Mouse (Mus musculus) Patski (cell line): ENCODE results near the gene Olfr1043. TPM values are rescaled to one million over a fixed set of nuclear protein-coding genes. Genes with fewer than 3 reads are reported as not detected.
"Not testable (repeated sequence)": the region's sequence is repeated elsewhere in the genome, so short reads cannot be mapped to it uniquely, and the experiment has no call there.

ENCODE experiments used
- ATAC-seq: fragments of 100-300 bp; one replicate; pipeline ENCODE4 v1.8.0; 2021
- CTCF ChIA-PET: fragments of 350-600 bp; sonication (Branson Sonifier 250); formaldehyde crosslinking; loops from one replicate; lab custom pipeline; 2022; ENCODE audit warnings: inconsistent platforms; lab: Charles Lee
- POLR2A ChIA-PET: fragments of 350-600 bp; sonication (Branson Sonifier 250); formaldehyde crosslinking; loops from one replicate; lab custom pipeline; 2022; ENCODE audit warnings: antibody characterized with exemption, inconsistent platforms; lab: Charles Lee
- DNase-seq: peaks from one replicate; pipeline ENCODE4 v3.0.0-alpha.2; 2011; ENCODE audit warnings: low read depth, low spot score
- H3K27me3 ChIP-seq: fragments of 371-371 bp; one replicate; pipeline ENCODE4 v1.5.1; 2021
- CTCF ChIP-seq: fragments of 100-300 bp; IDR thresholded peaks from one replicate; pipeline ENCODE4 v1.5.1; 2021
- in situ Hi-C: fragments of 300-500 bp; cut with MboI; formaldehyde crosslinking; loops from 3 replicates; pipeline ENCODE4 v1.11.1; 2018; ENCODE audit warnings: low pct_unique_long_range_greater_than_20kb, mixed read lengths
- polyA plus RNA-seq: library from polyadenylated mRNA; unstranded; gene quantifications from one replicate; pipeline ENCODE4 v1.2.3, GENCODE M21; 2021

Gene Olfr1043
- polyA plus RNA-seq, result not detected

GRCm38 (mm10) chr2:86167422-86167821 is at the start of gene Olfr1043:
Gene Olfr1043, minus strand, starts transcription at chr2:86167522.
- in situ Hi-C loops, result no loop called here
- no peak for ATAC-seq
- no peak for DNase-seq

GRCm38 (mm10) chr2:86202909-86203308 is 35.6 kb upstream of the Olfr1043 start, which contains the start of gene Olfr1045:
Gene Olfr1045, minus strand, starts transcription at chr2:86203009.
- POLR2A ChIA-PET, result no interaction called here
- no peak for TF ChIP-seq CTCF
- CTCF ChIA-PET, result no interaction called here
- no peaks in the 10 kb centered on the region for H3K27me3 ChIP-seq
- in situ Hi-C loops, result no loop called here
- ATAC-seq (no peak), DNase-seq (no peak)

More at GRCm38 (mm10) chr2:86167422-86167821, at the start of gene Olfr1043:
- POLR2A ChIA-PET, result no interaction called here
- no peak for TF ChIP-seq CTCF
- CTCF ChIA-PET, result no interaction called here
- no peaks in the 10 kb centered on the region for H3K27me3 ChIP-seq

DNA sequence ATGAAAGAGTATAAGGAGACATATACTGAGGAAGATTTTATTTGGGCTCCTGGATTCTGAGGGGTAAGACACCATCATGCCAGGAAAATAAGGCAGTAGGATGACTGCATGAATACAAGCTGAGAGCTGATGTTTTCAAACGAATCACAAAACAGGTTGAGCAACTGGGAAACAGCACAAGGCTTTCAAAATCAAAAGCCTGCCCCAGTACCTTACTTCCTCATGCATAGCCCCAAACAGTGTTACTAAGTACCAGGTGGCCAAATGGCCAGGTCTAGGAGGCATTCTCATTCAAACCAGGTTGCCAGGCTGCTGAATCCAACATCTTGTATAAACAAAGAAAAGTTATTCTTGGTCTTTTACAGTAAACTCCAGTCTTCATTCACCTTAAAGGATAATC is 28.5 kb upstream of the Olfr1043 start:
- CTCF ChIA-PET, result no interaction called here
- no peak for ATAC-seq
- POLR2A ChIA-PET, result no interaction called here
- in situ Hi-C loops, result no loop called here
- H3K27me3 ChIP-seq, result no peaks in the 10 kb centered on the region
- no peak for TF ChIP-seq CTCF
- no peak for DNase-seq

- ATAC-seq (no peak), DNase-seq (no peak)
- ChIA-PET POLR2A (no interaction called here), CTCF (no interaction called here)
- in situ Hi-C loops, result no loop called here
- TF ChIP-seq CTCF, result no peak
- H3K27me3 ChIP-seq, result no peaks in the 10 kb centered on the region
Measured at GRCm38 (mm10) chr2:86185583-86185982, 18.3 kb upstream of the Olfr1043 start, which contains the start of gene Olfr52. Gene Olfr52, minus strand, starts transcription at chr2:86185683.

DNA sequence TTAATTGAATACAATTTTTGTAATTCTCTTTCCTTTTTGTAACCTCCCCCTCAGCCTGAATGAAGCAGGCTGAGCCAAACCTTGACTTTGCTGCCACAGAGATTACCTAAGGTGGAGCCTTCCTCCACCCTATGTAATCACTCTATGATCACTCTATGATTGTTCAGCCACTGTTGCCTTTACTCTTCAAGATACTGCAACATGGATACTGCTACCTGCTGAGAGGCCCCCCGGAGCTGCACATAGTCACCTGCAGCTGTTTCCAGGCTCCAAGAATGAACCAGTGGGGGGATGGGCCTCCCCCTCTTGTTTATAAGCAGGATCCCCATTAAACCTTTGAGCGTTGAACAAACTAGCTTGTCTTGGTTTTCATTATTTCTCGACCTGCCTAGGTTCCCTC is 12.6 kb upstream of the Olfr1043 start:
- POLR2A ChIA-PET, result no interaction called here
- CTCF ChIA-PET, result no interaction called here
- H3K27me3 ChIP-seq, result no peaks in the 10 kb centered on the region
- DNase-seq (no peak), ATAC-seq (no peak)
- TF ChIP-seq CTCF, result no peak
- in situ Hi-C loops, result no loop called here

- POLR2A ChIA-PET, result no interaction called here
- DNase-seq (no peak), ATAC-seq (no peak)
- H3K27me3 ChIP-seq, result no peaks in the 10 kb centered on the region
- CTCF ChIA-PET, result no interaction called here
- in situ Hi-C loops, result no loop called here
- TF ChIP-seq CTCF, result no peak
Measured at GRCm38 (mm10) chr2:86177720-86178119, 10.4 kb upstream of the Olfr1043 start, which contains the start of gene Olfr1044. Gene Olfr1044, minus strand, starts transcription at chr2:86177820.

GRCm38 (mm10) chr2:86175422-86175821 is 8.1 kb upstream of the Olfr1043 start:
- POLR2A ChIA-PET, CTCF ChIA-PET, H3K27me3 ChIP-seq, ATAC-seq, DNase-seq, in situ Hi-C loops: not testable (repeated sequence)

GRCm38 (mm10) chr2:86161738-86162137 is 5.6 kb downstream of the Olfr1043 start, which contains the start of gene Olfr1042:
Gene Olfr1042, minus strand, starts transcription at chr2:86161838.
- ChIA-PET POLR2A (no interaction called here), CTCF (no interaction called here)
- no peak for TF ChIP-seq CTCF
- H3K27me3 ChIP-seq, result no peaks in the 10 kb centered on the region
- DNase-seq, result no peak
- in situ Hi-C loops, result no loop called here
- no peak for ATAC-seq

DNA sequence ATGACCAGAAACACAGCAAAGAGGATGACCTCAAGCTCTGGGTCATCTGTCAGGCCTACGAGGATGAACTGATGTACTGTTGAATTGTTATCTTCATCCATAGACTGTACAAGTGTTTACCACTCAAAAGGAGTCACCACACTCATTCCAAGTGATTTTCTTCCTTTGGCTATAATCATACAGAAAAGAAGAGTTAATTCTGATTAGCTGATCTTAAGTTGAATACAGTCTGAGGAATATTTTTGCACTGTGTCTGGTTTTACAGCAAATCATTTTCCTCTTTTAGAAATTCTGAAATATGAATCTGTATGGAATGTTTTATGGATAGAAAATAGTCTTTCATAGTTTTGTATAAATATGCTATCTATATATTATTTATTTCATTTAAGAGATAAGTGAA is 20.7 kb downstream of the Olfr1043 start, which contains the start of gene Olfr1040:
Olfr1040 (minus strand) TSS at position 101 of the 400 bp plus-strand sequence.
- in situ Hi-C loops, result no loop called here
- ChIA-PET CTCF (no interaction called here), POLR2A (no interaction called here)
- DNase-seq (no peak), ATAC-seq (no peak)
- no peak for TF ChIP-seq CTCF
- no peaks in the 10 kb centered on the region for H3K27me3 ChIP-seq

DNA sequence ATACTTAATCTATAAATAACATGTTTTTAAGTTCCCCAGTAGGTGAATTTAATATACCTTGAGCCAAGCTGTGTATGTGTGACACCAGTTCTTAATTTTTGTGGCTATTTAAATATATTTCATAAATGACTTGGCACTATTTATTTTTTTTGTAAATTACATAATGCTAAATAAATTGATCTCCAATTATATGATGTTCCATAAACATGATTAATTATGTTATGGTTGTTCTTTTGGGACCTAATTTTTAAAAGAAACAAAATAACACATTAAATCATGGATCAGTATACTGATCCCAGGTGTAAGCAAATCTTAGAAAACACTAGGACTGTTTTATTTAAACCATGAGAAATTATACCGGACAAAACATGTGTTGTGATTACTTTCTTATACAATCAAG is 31.5 kb downstream of the Olfr1043 start, which contains the start of gene Olfr1039:
Olfr1039 (minus strand) TSS at position 101 of the 400 bp plus-strand sequence.
- POLR2A ChIA-PET, result no interaction called here
- ATAC-seq (no peak), DNase-seq (no peak)
- CTCF ChIA-PET, result no interaction called here
- no peaks in the 10 kb centered on the region for H3K27me3 ChIP-seq
- no peak for TF ChIP-seq CTCF
- in situ Hi-C loops, result no loop called here

Other genes starting within 250 kb of the Olfr1043 start
- not detected for gene Olfr1026, start 246.0 kb downstream of the Olfr1043 start, polyA plus RNA-seq
- gene Olfr1028, start 217.1 kb downstream of the Olfr1043 start, polyA plus RNA-seq, result not detected
- gene Olfr1029, start 193.6 kb downstream of the Olfr1043 start, polyA plus RNA-seq, result not detected
- gene Olfr1030, start 188.2 kb downstream of the Olfr1043 start, polyA plus RNA-seq, result not detected
- gene Olfr1031, start 177.2 kb downstream of the Olfr1043 start, polyA plus RNA-seq, result not detected
- not detected for gene Olfr1032, start 162.0 kb downstream of the Olfr1043 start, polyA plus RNA-seq
- gene Olfr1033, start 146.9 kb downstream of the Olfr1043 start, polyA plus RNA-seq, result not detected
- gene Olfr1034, start 121.7 kb downstream of the Olfr1043 start, polyA plus RNA-seq, result not detected
- not detected for gene Olfr1036, start 93.5 kb downstream of the Olfr1043 start, polyA plus RNA-seq
- not detected for gene Olfr1037, start 80.1 kb downstream of the Olfr1043 start, polyA plus RNA-seq
- not detected for gene Olfr1039, start 31.6 kb downstream of the Olfr1043 start, polyA plus RNA-seq
- not detected for gene Olfr1040, start 20.8 kb downstream of the Olfr1043 start, polyA plus RNA-seq
- gene Olfr1042, start 5.7 kb downstream of the Olfr1043 start, polyA plus RNA-seq, result not detected
- not detected for gene Olfr1044, start 10.3 kb upstream of the Olfr1043 start, polyA plus RNA-seq
- not detected for gene Olfr52, start 18.2 kb upstream of the Olfr1043 start, polyA plus RNA-seq
- gene Olfr1045, start 35.5 kb upstream of the Olfr1043 start, polyA plus RNA-seq, result not detected
- not detected for gene Olfr1046, start 51.8 kb upstream of the Olfr1043 start, polyA plus RNA-seq
- not detected for gene Olfr1047, start 63.9 kb upstream of the Olfr1043 start, polyA plus RNA-seq
- not detected for gene Olfr1048, start 72.8 kb upstream of the Olfr1043 start, polyA plus RNA-seq
- gene Olfr1049, start 90.8 kb upstream of the Olfr1043 start, polyA plus RNA-seq, result not detected
- gene Olfr1051, start 111.6 kb upstream of the Olfr1043 start, polyA plus RNA-seq, result not detected
- gene Olfr1052, start 124.9 kb upstream of the Olfr1043 start, polyA plus RNA-seq, result not detected
- gene Olfr1053, start 147.8 kb upstream of the Olfr1043 start, polyA plus RNA-seq, result not detected
- not detected for gene Olfr1054, start 167.9 kb upstream of the Olfr1043 start, polyA plus RNA-seq
- gene Olfr1055, start 182.8 kb upstream of the Olfr1043 start, polyA plus RNA-seq, result not detected
- gene Olfr1056, start 194.9 kb upstream of the Olfr1043 start, polyA plus RNA-seq, result not detected
- gene Olfr1057, start 210.9 kb upstream of the Olfr1043 start, polyA plus RNA-seq, result not detected
- gene Olfr1058, start 221.0 kb upstream of the Olfr1043 start, polyA plus RNA-seq, result not detected
- gene Olfr1061, start 246.5 kb upstream of the Olfr1043 start, polyA plus RNA-seq, result not detected